Mouse (Mus musculus): Measurements from ENCODE around the gene Gng8.

The Gng8 gene

GRCm38 (mm10) chr7:16891641-16892351 lies at the start of gene Gng8:
Gng8 (plus strand) TSS chr7:16891786.
- peak; percentile 82 for DNase-seq

GRCm38 (mm10) chr7:16842645-16843063 lies 48.9 kb upstream of the Gng8 start, which contains the start of gene Prkd2:
Prkd2 (plus strand) TSS chr7:16842902.
- peak; percentile 92 for DNase-seq

- DNase-seq: peak; percentile 41
These were observed 48.0 kb upstream of the Gng8 start for GRCm38 (mm10) chr7:16843441-16844171.

GRCm38 (mm10) chr7:16844696-16845071 lies 46.9 kb upstream of the Gng8 start:
- peak; percentile 21 for DNase-seq

- DNase-seq: peak; percentile 56
These were observed 46.3 kb upstream of the Gng8 start for GRCm38 (mm10) chr7:16845072-16845819.

- DNase-seq: no peak
These were observed 45.8 kb upstream of the Gng8 start for GRCm38 (mm10) chr7:16845820-16846167.

GRCm38 (mm10) chr7:16846775-16847174 lies 44.8 kb upstream of the Gng8 start:
- no peak for DNase-seq

GRCm38 (mm10) chr7:16847507-16847906 lies 44.1 kb upstream of the Gng8 start:
- no peak for DNase-seq

GRCm38 (mm10) chr7:16848579-16848978 lies 43.0 kb upstream of the Gng8 start:
- peak; percentile 51 for DNase-seq

- no peak for DNase-seq
These were observed 40.0 kb upstream of the Gng8 start for GRCm38 (mm10) chr7:16851636-16852035.

GRCm38 (mm10) chr7:16853302-16853831 lies 38.2 kb upstream of the Gng8 start:
- peak; percentile 19 for DNase-seq

- DNase-seq: peak; percentile 42
These were observed 33.2 kb upstream of the Gng8 start for GRCm38 (mm10) chr7:16858336-16858735.

GRCm38 (mm10) chr7:16859902-16860651 lies 31.5 kb upstream of the Gng8 start:
- DNase-seq: peak; percentile 47

GRCm38 (mm10) chr7:16867488-16867887 lies 24.1 kb upstream of the Gng8 start:
- DNase-seq: no peak

- no peak for DNase-seq
These were observed 22.1 kb upstream of the Gng8 start for GRCm38 (mm10) chr7:16869497-16869896.

GRCm38 (mm10) chr7:16871600-16871999 lies 20.0 kb upstream of the Gng8 start:
- DNase-seq: no peak

GRCm38 (mm10) chr7:16872478-16872877 lies 19.1 kb upstream of the Gng8 start:
- no peak for DNase-seq

GRCm38 (mm10) chr7:16873392-16873791 lies 18.2 kb upstream of the Gng8 start:
- no peak for DNase-seq

GRCm38 (mm10) chr7:16874190-16874589 lies 17.4 kb upstream of the Gng8 start:
- DNase-seq: peak; percentile 77

GRCm38 (mm10) chr7:16874756-16875309 lies 16.8 kb upstream of the Gng8 start:
- peak; percentile 100 for DNase-seq

- DNase-seq: no peak
These were observed 16.5 kb upstream of the Gng8 start, which contains the start of gene Dact3 for GRCm38 (mm10) chr7:16875310-16875325. Dact3 (plus strand) TSS chr7:16875317.

GRCm38 (mm10) chr7:16875326-16875725 lies 16.3 kb upstream of the Gng8 start:
- DNase-seq: no peak

- DNase-seq: no peak
These were observed 15.6 kb upstream of the Gng8 start for GRCm38 (mm10) chr7:16876006-16876405.
